Mouse (Mus musculus) megakaryocyte, embryonic 14.5 days (primary cell): ENCODE data around the gene Man1b1. TPM values are rescaled to one million over a fixed set of nuclear protein-coding genes. Genes with fewer than 3 reads are reported as not detected.

Experiments
- H3K27me3 ChIP-seq: replicated peaks from 2 replicates; pipeline ENCODE3; 2012; ENCODE audit warnings: inconsistent platforms
- H3K36me3 ChIP-seq: replicated peaks from 2 replicates; pipeline ENCODE3; 2012; ENCODE audit warnings: low read length, inconsistent platforms, mixed read lengths
- H3K4me1 ChIP-seq: 2 replicates; pipeline ENCODE4 v1.6.1; 2012; ENCODE audit warnings: inconsistent platforms
- H3K4me3 ChIP-seq: replicated peaks from 2 replicates; pipeline ENCODE3; 2012; ENCODE audit warnings: moderate library complexity, mild to moderate bottlenecking, inconsistent platforms
- H3K9me3 ChIP-seq: 2 replicates; pipeline ENCODE4 v1.6.1; 2012; ENCODE audit warnings: inconsistent platforms
- FLI1 ChIP-seq: IDR thresholded peaks from 2 replicates; pipeline ENCODE4 v1.6.1; 2012; ENCODE audit warnings: low read length, inconsistent platforms, mixed read lengths
- GATA1 ChIP-seq: IDR thresholded peaks from 3 replicates; pipeline ENCODE4 v1.6.1; 2012; ENCODE audit warnings: mixed read lengths, low read length, inconsistent platforms, borderline replicate concordance
- polyA plus RNA-seq: library from polyadenylated mRNA; stranded (reverse); fragments of >175 nt; gene quantifications from 2 replicates; pipeline ENCODE4 v1.2.3, GENCODE M21; 2012; ENCODE audit warnings: low replicate concordance; ENCODE audit not compliant: insufficient read depth

Man1b1 gene
- polyA plus RNA-seq, 1 experiment: 4.4 TPM

GRCm38 (mm10) chr2:25363478-25364178 is 31.5 kb downstream of the Man1b1 start:
- peaks cover 33% of the 10 kb centered on the region for H3K27me3 ChIP-seq
- TF ChIP-seq GATA1: no peak
- no peak for TF ChIP-seq FLI1
- peak overlapping the region; percentile 95 for H3K4me3 ChIP-seq
- H3K36me3 ChIP-seq: peaks cover 56% of the 10 kb centered on the region
- peaks cover 40% of the 10 kb centered on the region for H3K4me1 ChIP-seq
- H3K9me3 ChIP-seq: no peaks in the 10 kb centered on the region

GRCm38 (mm10) chr2:25364313-25364712 is 32.2 kb downstream of the Man1b1 start:
- no peaks in the 10 kb centered on the region for H3K9me3 ChIP-seq
- peaks cover 36% of the 10 kb centered on the region for H3K27me3 ChIP-seq
- TF ChIP-seq FLI1 (no peak), GATA1 (no peak)
- H3K4me3 ChIP-seq: peak overlapping the region; percentile 95
- H3K4me1 ChIP-seq: peaks cover 40% of the 10 kb centered on the region
- peaks cover 53% of the 10 kb centered on the region for H3K36me3 ChIP-seq

- TF ChIP-seq FLI1 (no peak), GATA1 (no peak)
- peak overlapping the region; percentile 95 for H3K4me3 ChIP-seq
- H3K4me1 ChIP-seq: peaks cover 37% of the 10 kb centered on the region
These were observed 32.6 kb downstream of the Man1b1 start for GRCm38 (mm10) chr2:25364761-25365090.

GRCm38 (mm10) chr2:25365091-25365761 is 33.1 kb downstream of the Man1b1 start, which contains the start of gene Uap1l1:
TSS of gene Uap1l1 (minus strand) at chr2:25365682.
- Histone ChIP-seq H3K27me3 (peaks cover 36% of the 10 kb centered on the region), H3K4me3 (peak within 1 kb of the TSS; percentile 95), H3K36me3 (peaks cover 45% of the 10 kb centered on the region), H3K4me1 (peaks cover 37% of the 10 kb centered on the region), H3K9me3 (no peaks in the 10 kb centered on the region)
- TF ChIP-seq GATA1 (no peak), FLI1 (no peak)

More at GRCm38 (mm10) chr2:25364761-25365090, 32.6 kb downstream of the Man1b1 start:
- Histone ChIP-seq H3K9me3 (no peaks in the 10 kb centered on the region), H3K27me3 (peaks cover 36% of the 10 kb centered on the region), H3K36me3 (peaks cover 50% of the 10 kb centered on the region)

- Histone ChIP-seq H3K36me3 (peaks cover 5% of the 10 kb centered on the region), H3K4me1 (peaks cover 62% of the 10 kb centered on the region), H3K9me3 (no peaks in the 10 kb centered on the region), H3K4me3 (peak overlapping the region; percentile 14), H3K27me3 (peaks cover 22% of the 10 kb centered on the region)
- TF ChIP-seq GATA1: no peak
- no peak for TF ChIP-seq FLI1
These were observed 37.9 kb downstream of the Man1b1 start for GRCm38 (mm10) chr2:25369996-25370395.

GRCm38 (mm10) chr2:25371764-25372643 is 39.9 kb downstream of the Man1b1 start, which contains the start of gene Sapcd2:
TSS of gene Sapcd2 (plus strand) at chr2:25372321.
- H3K9me3 ChIP-seq: no peaks in the 10 kb centered on the region
- peaks cover 51% of the 10 kb centered on the region for H3K4me1 ChIP-seq
- no peak for TF ChIP-seq GATA1
- no peak for TF ChIP-seq FLI1
- H3K27me3 ChIP-seq: peaks cover 11% of the 10 kb centered on the region
- H3K36me3 ChIP-seq: peaks cover 25% of the 10 kb centered on the region
- H3K4me3 ChIP-seq: peak within 1 kb of the TSS; percentile 97

GRCm38 (mm10) chr2:25372644-25373391 is 40.7 kb downstream of the Man1b1 start:
- Histone ChIP-seq H3K27me3 (peaks cover 8% of the 10 kb centered on the region), H3K9me3 (no peaks in the 10 kb centered on the region), H3K4me1 (peaks cover 51% of the 10 kb centered on the region), H3K4me3 (peak overlapping the region; percentile 97), H3K36me3 (peaks cover 33% of the 10 kb centered on the region)
- TF ChIP-seq FLI1 (no peak), GATA1 (no peak)

GRCm38 (mm10) chr2:25373431-25373830 is 41.3 kb downstream of the Man1b1 start:
- peaks cover 5% of the 10 kb centered on the region for H3K27me3 ChIP-seq
- peaks cover 51% of the 10 kb centered on the region for H3K4me1 ChIP-seq
- peaks cover 39% of the 10 kb centered on the region for H3K36me3 ChIP-seq

GRCm38 (mm10) chr2:25376589-25376988 is 44.5 kb downstream of the Man1b1 start:
- peaks cover 44% of the 10 kb centered on the region for H3K36me3 ChIP-seq
- peaks cover 37% of the 10 kb centered on the region for H3K4me1 ChIP-seq
- H3K9me3 ChIP-seq: no peaks in the 10 kb centered on the region
- peaks cover 9% of the 10 kb centered on the region for H3K27me3 ChIP-seq
- no peak overlapping the region for H3K4me3 ChIP-seq
- TF ChIP-seq GATA1 (no peak), FLI1 (no peak)

More at GRCm38 (mm10) chr2:25373431-25373830, 41.3 kb downstream of the Man1b1 start:
- TF ChIP-seq FLI1 (no peak), GATA1 (no peak)
- peak overlapping the region; percentile 97 for H3K4me3 ChIP-seq
- H3K9me3 ChIP-seq: no peaks in the 10 kb centered on the region
